Comparison of ENCODE assay signal across 8 mouse cellular contexts in the genomic region with DNA sequence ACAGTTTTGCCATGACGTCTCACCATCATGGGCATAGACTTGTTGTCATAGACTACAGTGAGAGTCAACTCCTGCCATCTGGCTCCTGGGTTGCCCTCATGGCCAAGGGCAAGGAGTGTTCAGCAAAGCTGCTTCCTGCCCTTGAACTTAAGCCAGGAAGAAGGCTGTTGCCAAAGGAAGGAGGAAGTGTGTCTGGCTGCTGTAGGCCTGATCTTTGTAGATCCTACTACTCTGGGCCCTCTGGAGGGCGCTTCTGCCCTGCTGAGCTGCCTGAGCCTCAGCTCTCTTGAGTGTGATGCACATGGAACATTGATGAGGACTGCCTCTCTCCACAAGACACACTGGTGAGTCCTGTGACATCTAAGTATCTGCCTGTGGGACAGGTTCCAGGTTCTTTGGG. TPM values are rescaled to one million over a fixed set of nuclear protein-coding genes. Genes with fewer than 3 reads are reported as not detected.
DNase-seq lines count a peak whose midpoint lies in the region; ATAC-seq and TF ChIP-seq lines count a peak whose summit lies in the region.

No protein-coding gene starts in this region.

- H3K4me1 ChIP-seq in intestine, embryonic 14.5 days (replicated peaks; ENCODE audit: control insufficient read depth, insufficient read depth, low read length), result peaks cover 6% of the 10 kb centered on the region; the same call in 1 of the 2 replicates
- H3K4me1 ChIP-seq in intestine, embryonic 15.5 days (replicated peaks), result peaks cover 35% of the 10 kb centered on the region
- H3K4me1 ChIP-seq in lung, postnatal 0 days (ENCODE audit: insufficient read depth, low read depth, low read length), result peaks cover 51% of the 10 kb centered on the region

- H3K9me3 ChIP-seq in intestine, embryonic 14.5 days (ENCODE audit: control insufficient read depth, low read length), result no peaks in the 10 kb centered on the region
- no peaks in the 10 kb centered on the region for H3K9me3 ChIP-seq in intestine, embryonic 15.5 days
- H3K9me3 ChIP-seq in lung, postnatal 0 days (ENCODE audit: low read length), result no peaks in the 10 kb centered on the region

- ATAC-seq in intestine, embryonic 14.5 days (replicated peaks; ENCODE audit: low FRiP score, low TSS enrichment, low read depth), result 0 out of 2 replicates have a peak, but pooled peaks have one; percentile 3
- ATAC-seq in intestine, embryonic 15.5 days, result no peak
- peak; percentile 43 for ATAC-seq in lung, postnatal 0 days

- no peak for TF ChIP-seq EP300 in lung, postnatal 0 days (IDR thresholded peaks at IDR 0.05)

- TF ChIP-seq CTCF in lung, postnatal 0 days (IDR thresholded peaks at IDR 0.05), result peak; percentile 70

- H3K4me2 ChIP-seq in intestine, embryonic 14.5 days (ENCODE audit: low read length), result no peak overlapping the region
- H3K4me2 ChIP-seq in intestine, embryonic 15.5 days (replicated peaks), result no peak overlapping the region
- H3K4me2 ChIP-seq in lung, postnatal 0 days (replicated peaks; ENCODE audit: low read depth, low read length), result no peak overlapping the region

- DNase-seq in intestine, embryonic 14.5 days (ENCODE audit: low spot score), result no peak
- peak; percentile 57 for DNase-seq in ZHBTc4 (ENCODE audit: low read depth, low spot score)
- peak; percentile 50 for DNase-seq in gastrocnemius, postnatal 10 days
- DNase-seq in kidney, adult 18-20 months, result peak; percentile 61
- DNase-seq in lung, postnatal 0 days (ENCODE audit: low spot score), result peak; percentile 82
- DNase-seq in thymus, postnatal 14 days, result peak; percentile 54
- DNase-seq in frontal cortex, postnatal 25 days (ENCODE audit: low spot score in 2 of 2), result no peak

- H3K36me3 ChIP-seq in intestine, embryonic 14.5 days (ENCODE audit: control insufficient read depth, insufficient read depth, low read length), result no peaks in the 10 kb centered on the region
- no peaks in the 10 kb centered on the region for H3K36me3 ChIP-seq in intestine, embryonic 15.5 days
- no peaks in the 10 kb centered on the region for H3K36me3 ChIP-seq in lung, postnatal 0 days (ENCODE audit: insufficient read depth, low read length)

- no peak overlapping the region for H3K9ac ChIP-seq in intestine, embryonic 14.5 days (ENCODE audit: low read length)
- H3K9ac ChIP-seq in intestine, embryonic 15.5 days, result no peak overlapping the region
- no peak overlapping the region for H3K9ac ChIP-seq in lung, postnatal 0 days (replicated peaks; ENCODE audit: low read depth)

- H3K4me3 ChIP-seq in intestine, embryonic 14.5 days (ENCODE audit: low read depth, low read length), result no peak overlapping the region
- no peak overlapping the region for H3K4me3 ChIP-seq in intestine, embryonic 15.5 days (replicated peaks)
- no peak overlapping the region for H3K4me3 ChIP-seq in lung, postnatal 0 days (ENCODE audit: low read depth, low read length)

- no peak overlapping the region for H3K27ac ChIP-seq in intestine, embryonic 14.5 days (ENCODE audit: low read depth)
- no peak overlapping the region for H3K27ac ChIP-seq in intestine, embryonic 15.5 days
- H3K27ac ChIP-seq in lung, postnatal 0 days (ENCODE audit: low read length), result no peak overlapping the region

- 83% methylated on average over 2 of the region's 2 CpGs for WGBS in intestine, embryonic 14.5 days
- 80% methylated on average over 2 of the region's 2 CpGs for WGBS in intestine, embryonic 15.5 days
- WGBS in lung, postnatal 0 days, result 34% methylated on average over 2 of the region's 2 CpGs

- H3K27me3 ChIP-seq in intestine, embryonic 14.5 days (replicated peaks; ENCODE audit: control insufficient read depth, insufficient read depth, low read length), result no peaks in the 10 kb centered on the region
- no peaks in the 10 kb centered on the region for H3K27me3 ChIP-seq in intestine, embryonic 15.5 days (replicated peaks)
- H3K27me3 ChIP-seq in lung, postnatal 0 days (replicated peaks; ENCODE audit: insufficient read depth, low read length), result no peaks in the 10 kb centered on the region

RNA-seq across cellular contexts. Expression of gene Ell, which starts 20.8 kb away (rescaled TPM):
- 16.6 and 18.5 TPM in 2 replicates for polyA plus RNA-seq in intestine, embryonic 14.5 days (2014; fragmentation: Nextera tagmentation; extraction: Ambion mirVana)
- 15.9 TPM in 2 replicates for polyA plus RNA-seq in intestine, embryonic 15.5 days (2015; fragmentation: Nextera tagmentation; extraction: Ambion mirVana)
- total RNA-seq in gastrocnemius, postnatal 10 days (2021), result 10 to 100 TPM; 12.7 to 19.8 TPM
- polyA plus RNA-seq in lung, postnatal 0 days (2015; fragmentation: Nextera tagmentation; extraction: Ambion mirVana), result 11.8 and 13.0 TPM in 2 replicates

RNA-seq across cellular contexts. Expression of gene Kxd1, which starts 32.3 kb away (rescaled TPM):
- 71.1 and 77.6 TPM in 2 replicates for polyA plus RNA-seq in intestine, embryonic 14.5 days (2014; fragmentation: Nextera tagmentation; extraction: Ambion mirVana)
- polyA plus RNA-seq in intestine, embryonic 15.5 days (2015; fragmentation: Nextera tagmentation; extraction: Ambion mirVana), result 60.5 and 65.8 TPM in 2 replicates
- total RNA-seq in gastrocnemius, postnatal 10 days (2021), result 10 to 100 TPM; 57.8 to 61.0 TPM
- 56.1 and 62.4 TPM in 2 replicates for polyA plus RNA-seq in lung, postnatal 0 days (2015; fragmentation: Nextera tagmentation; extraction: Ambion mirVana)

RNA-seq across cellular contexts. Expression of gene Fkbp8, which starts 32.6 kb away (rescaled TPM):
- 271 and 278 TPM in 2 replicates for polyA plus RNA-seq in intestine, embryonic 14.5 days (2014; fragmentation: Nextera tagmentation; extraction: Ambion mirVana)
- 277 and 331 TPM in 2 replicates for polyA plus RNA-seq in intestine, embryonic 15.5 days (2015; fragmentation: Nextera tagmentation; extraction: Ambion mirVana)
- 100 to 1,000 TPM; 135 to 145 TPM for total RNA-seq in gastrocnemius, postnatal 10 days (2021)
- 222 and 228 TPM in 2 replicates for polyA plus RNA-seq in lung, postnatal 0 days (2015; fragmentation: Nextera tagmentation; extraction: Ambion mirVana)

RNA-seq across cellular contexts. Expression of gene Isyna1, which starts 34.1 kb away (rescaled TPM):
- polyA plus RNA-seq in intestine, embryonic 14.5 days (2014; fragmentation: Nextera tagmentation; extraction: Ambion mirVana), result 86.8 and 106 TPM in 2 replicates
- polyA plus RNA-seq in intestine, embryonic 15.5 days (2015; fragmentation: Nextera tagmentation; extraction: Ambion mirVana), result 123 and 130 TPM in 2 replicates
- 10 to 100 TPM; 30.0 to 31.6 TPM for total RNA-seq in gastrocnemius, postnatal 10 days (2021)
- polyA plus RNA-seq in lung, postnatal 0 days (2015; fragmentation: Nextera tagmentation; extraction: Ambion mirVana), result 49.1 and 57.8 TPM in 2 replicates

RNA-seq across cellular contexts. Expression of gene Ssbp4, which starts 48.6 kb away (rescaled TPM):
- polyA plus RNA-seq in intestine, embryonic 14.5 days (2014; fragmentation: Nextera tagmentation; extraction: Ambion mirVana), result 124 and 125 TPM in 2 replicates
- polyA plus RNA-seq in intestine, embryonic 15.5 days (2015; fragmentation: Nextera tagmentation; extraction: Ambion mirVana), result 86.9 and 91.7 TPM in 2 replicates
- total RNA-seq in gastrocnemius, postnatal 10 days (2021), result 10 to 100 TPM; 31.1 to 40.1 TPM
- 117 and 125 TPM in 2 replicates for polyA plus RNA-seq in lung, postnatal 0 days (2015; fragmentation: Nextera tagmentation; extraction: Ambion mirVana)

Comparison
In these comparisons a context has a peak if more than half of its experiments do, and no peak if none do; other contexts are left out.
1. DNase-seq: peak in ZHBTc4 (single experiment), gastrocnemius, postnatal 10 days (single experiment), kidney, adult 18-20 months (single experiment), lung, postnatal 0 days (single experiment) and thymus, postnatal 14 days (single experiment); none in intestine, embryonic 14.5 days (single experiment) and frontal cortex, postnatal 25 days (0 of 2).